Mouse (Mus musculus) naive thymus-derived CD4-positive, alpha-beta T cell, adult 5 months (primary cell): ENCODE measurements around the gene Mrgpra9. TPM values are rescaled to one million over a fixed set of nuclear protein-coding genes. Genes with fewer than 3 reads are reported as not detected.

ENCODE experiments used
- polyA plus RNA-seq: library from polyadenylated mRNA; unstranded; fragments of 100-300 nt; shearing (Covaris generic); gene quantifications from one replicate; pipeline ENCODE4 v1.2.1, GENCODE M21; 2017

Mrgpra9 gene
- not detected for polyA plus RNA-seq

DNA sequence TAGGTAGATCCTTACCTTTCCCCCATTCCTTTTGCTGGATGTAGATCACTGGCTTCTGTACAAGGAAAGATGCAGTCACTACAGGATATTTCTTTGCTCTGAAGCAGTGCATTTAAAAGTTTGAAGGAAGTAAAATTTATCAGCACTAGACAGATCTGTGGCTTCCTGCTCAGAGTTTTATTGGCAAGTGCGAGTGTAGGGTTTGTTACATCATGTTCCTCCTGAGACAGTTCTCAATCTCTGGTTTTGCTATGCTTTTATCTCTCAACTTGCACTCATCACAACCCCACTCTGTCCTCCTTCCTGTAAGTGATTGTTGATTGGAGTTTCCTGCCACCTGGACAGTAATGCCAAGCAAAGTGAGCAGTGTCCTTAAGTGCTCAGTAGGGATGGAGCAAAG is at the start of gene Mrgpra9:
Gene Mrgpra9 (minus strand): TSS at position 79 of the 400 bp plus-strand sequence.

DNA sequence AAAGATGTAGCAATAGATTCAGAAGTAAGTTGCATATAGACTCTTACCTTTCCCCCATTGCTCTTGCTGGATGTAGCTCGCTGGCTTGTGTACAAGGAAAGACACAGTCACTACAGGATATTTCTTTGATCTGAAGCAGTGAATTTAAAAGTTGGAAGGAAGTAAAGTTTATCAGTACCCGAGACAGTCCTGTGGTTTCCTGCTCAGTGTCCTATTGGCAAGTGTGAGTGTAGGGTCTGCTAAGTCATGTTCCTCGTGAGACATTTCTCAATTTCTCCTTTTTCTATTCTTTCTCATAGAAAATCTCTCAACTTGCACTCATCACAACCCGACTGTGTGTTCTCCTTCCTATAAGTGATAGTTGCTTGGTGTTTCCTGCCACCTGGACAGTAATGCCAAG is 47.8 kb downstream of the Mrgpra9 start, which contains the start of gene Mrgpra6:
Gene Mrgpra6 (minus strand): TSS at position 91 of the 400 bp plus-strand sequence.

Other genes with a start within 250 kb of the Mrgpra9 start
- gene Spty2d1, start 244.4 kb downstream of the Mrgpra9 start, polyA plus RNA-seq: 74.5 TPM
- gene Tmem86a, start 202.2 kb downstream of the Mrgpra9 start, polyA plus RNA-seq: 6.7 TPM
- not detected for gene Ptpn5, start 119.2 kb downstream of the Mrgpra9 start, polyA plus RNA-seq
- gene Mrgpra6, start 47.9 kb downstream of the Mrgpra9 start, polyA plus RNA-seq: not detected
- gene Mrgpra1, start 101.4 kb upstream of the Mrgpra9 start, polyA plus RNA-seq: not detected
- not detected for gene Mrgpra2a, start 199.3 kb upstream of the Mrgpra9 start, polyA plus RNA-seq